Mouse (Mus musculus): ENCODE results near the gene Olfr622.

Gene Olfr622

GRCm38 (mm10) chr7:103642602-103643001, at the start of gene Olfr622:
Gene Olfr622, minus strand, starts transcription at chr7:103642702.
- DNase-seq (ENCODE audit: low read depth): no peak

- DNase-seq (ENCODE audit: low read depth): no peak
Measured at GRCm38 (mm10) chr7:103682420-103682819, 39.9 kb upstream of the Olfr622 start, which contains the start of gene Olfr625-ps1. Gene Olfr625-ps1, plus strand, starts transcription at chr7:103682720.

GRCm38 (mm10) chr7:103671091-103671490, 28.6 kb upstream of the Olfr622 start, which contains the start of gene Olfr624:
Gene Olfr624, minus strand, starts transcription at chr7:103671191.
- DNase-seq (ENCODE audit: low read depth): no peak

GRCm38 (mm10) chr7:103663598-103663997, 21.1 kb upstream of the Olfr622 start, which contains the start of gene Olfr623:
Gene Olfr623, minus strand, starts transcription at chr7:103663698.
- no peak for DNase-seq (ENCODE audit: low read depth)

GRCm38 (mm10) chr7:103644070-103644469, 1.6 kb upstream of the Olfr622 start:
- DNase-seq (ENCODE audit: low read depth): no peak

GRCm38 (mm10) chr7:103636795-103637194, 5.7 kb downstream of the Olfr622 start:
- no peak for DNase-seq (ENCODE audit: low read depth)

- DNase-seq (ENCODE audit: low read depth): no peak
Measured at GRCm38 (mm10) chr7:103612434-103612833, 30.1 kb downstream of the Olfr622 start, which contains the start of gene Olfr620. Gene Olfr620, minus strand, starts transcription at chr7:103612534.

GRCm38 (mm10) chr7:103607425-103607824, 35.1 kb downstream of the Olfr622 start:
- DNase-seq (ENCODE audit: low read depth): no peak

GRCm38 (mm10) chr7:103600275-103600674, 42.2 kb downstream of the Olfr622 start, which contains the start of gene Olfr619:
Gene Olfr619, plus strand, starts transcription at chr7:103600575.
- DNase-seq (ENCODE audit: low read depth): no peak

GRCm38 (mm10) chr7:103589803-103590202, 52.7 kb downstream of the Olfr622 start, which contains the start of gene Olfr618:
Gene Olfr618, plus strand, starts transcription at chr7:103590103.
- no peak for DNase-seq (ENCODE audit: low read depth)
